Mouse (Mus musculus) urinary bladder, postnatal 4 days (tissue): ENCODE data around the gene Cdh5.

Experiments
- DNase-seq, 2 experiments: peaks; one replicate each; pipeline ENCODE4 v3.0.0; 2021 to 2022; ENCODE audit warnings: low spot score in 2 of 2

Cdh5 gene

DNA sequence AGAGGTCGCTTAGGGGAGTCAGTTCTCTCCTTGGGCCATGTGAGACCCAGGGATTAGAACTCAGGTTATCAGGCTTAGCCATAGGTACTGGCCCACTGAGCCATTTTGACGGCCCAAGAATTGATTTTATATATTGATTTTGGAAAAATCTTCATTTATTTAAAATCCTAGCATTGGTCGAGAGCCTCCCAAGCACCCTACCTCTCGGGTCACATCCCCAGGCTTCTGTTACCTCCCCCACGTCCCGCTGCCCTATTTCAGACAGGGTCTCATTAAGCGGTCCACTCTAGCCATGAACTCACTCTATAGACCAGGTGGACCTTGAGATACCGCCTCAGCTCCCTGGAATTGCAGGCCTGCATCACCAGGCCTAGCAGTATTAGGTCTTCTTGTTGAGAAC lies 33.1 kb downstream of the Cdh5 start:
- peak in 1 of 2 experiments; percentile 51 for DNase-seq

DNA sequence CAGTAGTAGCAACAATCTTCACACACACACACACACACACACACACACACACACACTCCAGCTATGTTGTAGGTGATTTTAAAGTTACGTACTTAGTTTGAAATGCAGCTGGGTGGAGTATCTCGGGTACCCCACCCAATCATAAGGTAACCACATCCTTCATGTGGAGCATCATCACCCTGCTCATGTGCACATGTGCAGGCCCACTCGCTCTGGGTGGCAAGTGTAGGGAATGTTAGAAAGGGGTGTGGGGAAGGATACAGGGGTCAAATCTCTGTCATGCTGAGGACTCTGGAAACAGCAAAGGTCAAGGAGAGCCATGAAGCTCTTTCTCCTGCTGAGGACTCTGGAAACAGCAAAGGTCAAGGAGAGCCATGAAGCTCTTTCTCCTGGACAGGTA lies 34.9 kb downstream of the Cdh5 start:
- DNase-seq, result peak in 1 of 2 experiments; percentile 23

DNA sequence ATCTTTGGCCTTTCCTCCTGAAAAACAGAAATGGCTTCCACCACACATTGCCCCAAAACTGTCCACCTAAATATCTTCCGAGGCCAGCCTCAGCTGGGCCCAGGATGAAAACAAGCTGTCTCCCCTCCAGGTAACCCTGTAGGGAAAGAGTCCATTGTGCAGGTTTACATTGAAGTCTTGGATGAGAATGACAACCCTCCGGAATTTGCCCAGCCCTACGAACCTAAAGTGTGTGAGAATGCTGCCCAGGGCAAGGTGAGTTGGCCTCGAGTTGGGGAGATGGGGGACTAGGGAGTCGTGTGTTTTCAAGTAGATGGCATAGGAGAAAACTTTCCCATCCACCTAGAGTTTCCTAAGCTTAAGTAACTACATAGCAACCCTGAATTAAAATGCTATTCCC lies 36.2 kb downstream of the Cdh5 start:
- peak in 1 of 2 experiments; percentile 52 for DNase-seq

DNA sequence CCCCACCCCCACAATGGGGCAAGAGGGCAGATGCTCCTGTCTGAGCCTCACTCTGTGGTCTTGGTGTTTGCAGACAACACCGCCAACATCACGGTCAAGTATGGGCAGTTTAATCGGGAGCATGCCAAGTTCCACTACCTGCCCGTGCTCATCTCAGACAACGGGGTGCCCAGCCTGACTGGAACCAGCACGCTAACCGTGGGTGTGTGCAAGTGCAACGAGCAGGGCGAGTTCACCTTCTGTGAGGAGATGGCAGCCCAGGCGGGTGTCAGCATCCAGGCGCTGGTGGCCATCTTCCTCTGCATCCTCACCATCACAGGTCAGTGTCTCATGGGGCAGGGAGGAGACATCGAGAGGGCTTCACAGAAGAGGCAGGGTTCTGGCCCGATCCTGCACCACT lies 39.2 kb downstream of the Cdh5 start:
- DNase-seq, result no peak

DNA sequence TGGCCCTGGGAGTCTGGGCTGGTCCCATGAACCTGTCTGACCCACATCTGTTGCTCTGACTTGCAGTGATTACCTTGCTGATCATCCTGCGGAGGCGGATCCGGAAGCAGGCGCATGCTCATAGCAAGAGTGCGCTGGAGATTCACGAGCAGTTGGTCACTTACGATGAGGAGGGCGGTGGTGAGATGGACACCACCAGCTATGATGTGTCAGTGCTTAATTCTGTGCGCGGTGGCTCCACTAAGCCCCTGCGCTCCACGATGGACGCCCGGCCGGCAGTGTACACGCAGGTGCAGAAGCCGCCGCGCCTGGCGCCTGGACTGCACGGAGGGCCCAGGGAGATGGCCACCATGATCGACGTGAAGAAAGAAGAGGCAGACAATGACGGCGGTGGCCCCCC lies 41.0 kb downstream of the Cdh5 start:
- DNase-seq, result no peak

DNA sequence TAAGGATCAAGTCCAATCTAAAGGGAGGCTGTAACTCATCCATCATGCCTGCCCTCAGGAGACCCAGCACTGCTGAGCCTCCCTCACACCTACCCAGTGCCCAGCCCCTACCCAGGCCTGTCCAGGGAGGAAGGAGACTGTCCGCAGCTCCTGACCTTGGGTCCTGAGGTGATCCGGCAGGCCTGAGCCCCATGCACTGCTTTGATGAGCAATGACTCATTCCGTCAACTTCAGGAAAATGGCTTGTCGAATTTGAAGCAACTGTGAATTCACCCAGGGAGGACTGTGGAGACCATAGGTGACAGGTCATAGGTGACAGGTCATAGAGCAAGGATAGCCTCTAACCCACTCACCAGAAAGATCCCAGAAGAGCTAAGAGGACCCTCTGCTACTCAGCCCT lies 42.0 kb downstream of the Cdh5 start:
- DNase-seq, result no peak

DNA sequence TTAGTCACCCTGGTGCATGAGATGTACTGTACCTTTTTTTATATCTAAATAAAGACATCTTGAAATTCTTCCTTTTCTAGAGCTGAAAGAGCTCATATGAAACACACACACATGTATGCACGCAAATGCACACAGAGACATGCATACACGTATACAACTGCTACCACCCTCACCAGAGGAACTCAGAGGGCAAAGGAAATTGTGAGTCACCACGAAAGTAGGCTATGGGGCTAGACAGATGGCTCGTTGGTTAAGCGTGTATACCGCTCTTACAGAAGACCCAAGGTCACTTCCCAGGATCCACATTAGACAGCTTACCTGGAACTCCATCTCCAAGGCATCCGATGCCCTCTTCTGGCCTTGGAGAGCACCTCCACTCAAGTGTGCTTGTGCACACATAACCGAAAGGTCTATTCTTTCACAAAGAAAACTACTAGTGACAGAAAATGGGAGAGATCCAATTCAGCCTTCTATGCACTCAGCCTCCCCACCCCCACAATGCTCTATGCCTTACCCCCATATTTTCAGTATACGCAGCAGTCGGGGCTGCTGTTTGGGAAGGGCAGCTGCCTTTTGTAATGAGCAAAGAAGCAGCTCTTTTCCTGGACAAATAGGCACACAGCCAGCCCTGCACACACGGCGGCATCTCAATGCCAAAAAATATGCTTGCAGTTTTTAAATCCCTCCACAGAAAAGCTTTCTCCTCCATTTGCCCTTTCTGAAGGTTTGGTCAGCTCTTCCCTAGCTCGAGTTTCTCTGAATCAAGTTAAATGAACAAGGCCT lies 43.2 kb downstream of the Cdh5 start:
- DNase-seq, result no peak

DNA sequence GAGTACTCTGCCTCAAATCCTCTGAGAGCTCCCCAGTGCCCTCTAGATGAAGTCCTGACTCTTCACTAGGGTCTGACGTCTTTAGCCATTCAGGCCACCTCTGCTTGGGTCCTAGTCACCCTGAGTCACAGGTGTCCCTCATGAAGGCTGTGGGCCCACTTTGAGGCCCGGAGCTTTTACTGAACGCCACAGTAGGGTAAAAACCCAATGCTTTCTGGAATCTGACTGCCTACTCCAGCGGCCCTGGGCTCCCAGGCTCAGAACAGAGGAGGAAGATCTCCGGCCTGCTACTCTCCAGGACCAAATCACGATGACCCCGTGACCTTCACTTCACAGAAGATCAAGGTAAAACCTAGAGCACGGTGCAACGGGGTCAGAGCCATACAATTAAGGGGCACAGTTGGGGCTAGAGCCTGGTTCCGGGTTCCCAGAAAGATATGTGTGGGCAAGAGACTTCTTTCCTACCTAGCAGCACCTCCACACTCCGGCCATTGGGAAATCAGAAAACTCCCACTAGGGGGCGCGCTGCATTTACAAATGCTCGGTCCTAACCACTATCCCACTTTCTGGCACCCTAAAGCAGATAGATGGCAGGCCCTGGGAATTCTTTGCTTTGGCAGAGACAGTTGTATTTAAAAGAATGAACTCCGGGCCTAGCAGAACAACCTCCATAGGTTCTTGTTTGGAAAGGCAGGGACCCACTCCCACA lies 44.7 kb downstream of the Cdh5 start:
- peak; percentile 70 to 85 for DNase-seq

DNA sequence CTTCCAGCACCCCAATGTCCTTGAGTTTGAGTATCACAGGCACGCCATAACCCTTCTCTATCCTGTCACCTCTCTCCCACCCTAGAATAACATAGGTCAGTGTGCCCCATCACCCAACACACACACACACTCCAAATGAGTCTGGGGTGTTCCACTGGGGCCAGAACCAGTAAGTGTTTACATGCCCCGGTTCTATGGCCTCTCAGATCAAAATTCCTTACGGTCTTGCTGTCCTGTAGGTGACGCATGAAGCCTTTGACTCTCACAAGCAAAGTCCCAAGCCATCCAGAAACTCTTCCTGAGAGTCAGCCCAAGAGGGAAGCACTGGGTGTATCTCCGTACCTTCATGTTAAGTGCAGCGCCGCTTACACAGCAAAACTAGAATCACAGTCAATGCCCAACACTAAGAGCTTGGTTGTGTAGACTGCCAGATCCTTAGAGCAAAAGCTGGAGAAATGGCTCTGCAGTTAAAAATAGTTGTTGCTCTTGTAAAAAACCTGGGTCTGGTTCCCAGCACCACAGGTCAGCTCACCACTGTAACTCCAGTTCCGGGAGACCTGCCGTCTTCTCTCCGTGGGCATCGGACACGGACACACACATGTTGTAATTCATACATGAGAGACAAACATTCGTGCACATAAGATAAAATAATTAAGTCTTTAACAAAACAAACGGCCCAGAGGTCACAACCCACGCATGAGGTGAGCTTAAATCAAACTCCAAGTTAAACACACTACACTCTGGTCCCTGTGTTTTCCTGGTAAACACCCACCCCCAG lies 45.5 kb downstream of the Cdh5 start:
- DNase-seq, result no peak

DNA sequence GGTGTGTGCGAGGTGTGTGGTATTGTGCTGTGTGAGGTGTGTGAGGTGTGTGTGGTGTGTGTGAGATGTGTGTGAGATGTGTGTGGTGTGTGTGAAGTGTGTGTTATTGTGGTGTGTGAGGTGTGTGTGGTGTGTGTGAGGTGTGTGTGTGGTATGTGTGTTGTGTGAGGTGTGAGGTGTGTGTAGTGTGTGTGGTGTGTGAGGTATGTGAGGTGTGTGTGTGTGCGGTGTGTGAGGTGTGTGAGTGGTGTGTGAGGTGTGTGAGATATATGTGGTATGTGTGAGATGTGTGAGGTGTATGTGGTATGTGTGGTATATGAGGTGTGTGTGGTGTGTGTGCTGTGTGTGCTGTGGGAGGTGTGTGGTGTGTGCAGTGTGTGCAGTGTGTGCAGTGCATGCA lies 46.5 kb downstream of the Cdh5 start:
- DNase-seq, result no peak

DNA sequence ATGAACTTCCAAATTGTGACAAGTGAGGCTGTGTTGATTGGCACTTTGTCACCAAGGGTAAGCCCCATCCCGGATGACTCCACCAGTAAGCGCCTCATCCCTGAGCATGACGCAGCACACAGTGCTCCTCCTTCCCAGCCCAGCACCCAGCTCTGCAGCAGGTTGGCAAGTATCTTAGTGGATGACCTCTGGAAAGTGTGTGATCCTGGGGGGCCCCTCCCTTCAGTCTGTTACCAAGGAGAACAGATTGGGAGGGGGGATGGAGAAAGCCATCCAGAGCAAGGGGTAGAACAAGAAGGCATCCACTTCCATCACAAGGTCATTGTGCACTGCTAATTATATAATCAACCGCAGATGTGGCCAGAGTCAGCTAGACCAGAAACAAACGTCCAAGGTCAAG lies 59.3 kb downstream of the Cdh5 start:
- DNase-seq, result no peak

DNA sequence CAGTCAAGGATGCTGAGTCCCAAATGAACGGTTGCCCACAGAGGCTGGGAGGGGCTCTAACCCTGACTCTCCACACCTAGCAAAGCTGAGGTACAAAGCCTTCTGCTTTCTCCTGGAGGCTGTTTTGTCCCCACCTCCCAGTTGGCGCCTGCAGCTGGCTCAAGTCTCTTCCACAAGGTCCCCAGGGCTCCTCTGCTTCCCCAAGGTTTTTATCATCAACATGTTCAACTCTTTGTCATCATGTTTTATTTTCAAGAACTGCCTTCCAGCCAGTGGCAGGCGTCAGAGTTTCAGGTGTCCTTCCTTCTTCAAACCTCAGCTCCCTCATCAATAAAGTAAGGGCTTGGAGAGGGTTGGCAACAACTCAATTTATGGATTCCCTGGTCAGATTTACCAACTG lies 68.0 kb downstream of the Cdh5 start:
- no peak for DNase-seq

DNA sequence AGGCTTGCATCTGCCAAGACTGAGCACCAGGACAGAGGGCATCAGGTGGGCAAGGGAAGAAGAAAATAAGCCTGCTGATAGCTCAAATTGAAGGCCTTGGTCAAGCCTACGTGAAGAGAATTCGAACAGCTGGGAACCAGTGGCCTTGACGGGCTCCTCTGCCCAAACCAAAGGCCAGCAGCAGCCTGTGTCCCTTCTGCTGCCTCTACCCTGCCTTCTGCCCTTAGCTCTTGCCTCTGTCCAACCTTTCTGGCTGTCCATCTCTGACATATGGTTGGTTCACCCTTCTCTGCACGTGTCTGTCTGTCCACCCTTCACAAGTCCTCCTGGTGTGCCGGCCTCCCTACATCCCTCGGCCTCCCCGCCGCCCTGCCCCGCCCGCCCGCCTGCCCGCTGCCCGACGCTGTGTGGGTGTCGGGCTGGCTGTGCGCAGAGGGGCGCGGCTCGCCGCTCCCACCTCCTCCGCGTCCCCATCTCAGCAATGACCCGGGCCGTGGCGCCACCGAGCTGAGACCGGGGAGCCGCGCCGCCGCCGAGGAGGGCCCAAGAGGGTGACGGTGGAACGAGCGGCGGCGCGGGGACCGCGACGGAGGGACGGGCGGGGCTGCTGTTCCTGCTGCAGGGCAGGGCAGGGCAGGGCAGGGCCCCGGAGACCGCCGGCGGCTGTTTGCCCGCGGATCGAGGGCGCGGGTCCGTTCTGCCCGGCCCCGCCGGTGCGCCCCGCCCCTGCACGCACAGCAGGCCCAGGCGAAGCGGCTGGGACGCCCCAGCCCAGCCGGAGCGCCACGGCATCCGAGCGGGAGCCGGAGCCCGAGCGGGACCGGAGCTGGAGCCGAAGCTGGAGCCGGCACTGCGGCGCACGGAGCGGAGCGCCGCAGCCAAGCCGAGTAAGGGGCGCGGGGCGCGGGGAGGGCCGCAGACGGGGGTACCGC lies 69.0 kb downstream of the Cdh5 start, which contains the start of gene Bean1:
TSS of gene Bean1 (plus strand) at position 325 of the 932 bp plus-strand sequence.
- peak in 1 of 2 experiments; percentile 28 for DNase-seq

DNA sequence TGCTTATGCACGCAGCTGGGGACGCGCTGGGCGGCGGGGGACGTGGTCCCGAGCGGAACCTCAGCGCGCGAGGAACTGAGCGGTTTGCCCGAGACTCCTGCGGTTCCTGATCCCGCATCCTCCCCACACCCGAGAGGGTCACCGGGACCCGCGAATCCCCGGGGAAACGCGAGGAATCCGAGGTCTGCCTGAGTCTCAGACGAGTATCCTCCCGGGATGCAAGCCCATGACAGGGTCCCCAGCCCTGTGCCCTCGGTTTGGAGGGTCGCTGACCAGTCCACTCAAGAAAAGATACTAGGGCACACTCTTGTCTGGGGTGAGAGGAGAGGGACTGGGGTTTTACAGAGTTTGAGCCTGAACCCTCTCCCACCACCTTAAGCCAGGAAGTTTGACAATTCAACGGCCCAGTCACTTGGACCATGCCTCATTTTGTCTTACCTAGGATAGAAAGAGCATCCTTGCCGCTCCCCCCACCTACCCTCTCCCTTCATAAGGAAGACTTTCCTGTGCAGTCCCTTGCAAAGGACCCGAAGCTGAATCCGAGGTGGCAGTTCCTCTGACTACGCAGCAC lies 69.7 kb downstream of the Cdh5 start:
- DNase-seq, result no peak

DNA sequence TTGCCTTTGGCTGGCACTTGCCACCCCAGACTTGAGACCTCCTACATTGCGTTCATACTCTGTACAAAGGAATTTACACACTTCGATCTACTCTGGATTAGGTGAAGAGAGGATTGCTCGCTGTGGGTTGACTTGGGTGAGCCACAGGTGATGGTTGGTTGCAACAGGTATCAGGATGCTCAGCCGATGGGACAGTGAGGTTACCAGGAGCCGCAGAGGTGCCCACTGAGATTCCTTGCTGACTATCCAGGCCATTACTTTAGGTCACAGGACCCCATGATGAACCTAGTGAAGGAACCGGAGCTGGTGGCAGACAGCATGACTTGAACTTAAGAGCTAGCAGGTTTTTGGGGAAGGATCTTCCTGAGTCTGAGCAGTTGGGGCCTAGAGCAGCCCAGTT lies 71.0 kb downstream of the Cdh5 start:
- DNase-seq, result no peak

DNA sequence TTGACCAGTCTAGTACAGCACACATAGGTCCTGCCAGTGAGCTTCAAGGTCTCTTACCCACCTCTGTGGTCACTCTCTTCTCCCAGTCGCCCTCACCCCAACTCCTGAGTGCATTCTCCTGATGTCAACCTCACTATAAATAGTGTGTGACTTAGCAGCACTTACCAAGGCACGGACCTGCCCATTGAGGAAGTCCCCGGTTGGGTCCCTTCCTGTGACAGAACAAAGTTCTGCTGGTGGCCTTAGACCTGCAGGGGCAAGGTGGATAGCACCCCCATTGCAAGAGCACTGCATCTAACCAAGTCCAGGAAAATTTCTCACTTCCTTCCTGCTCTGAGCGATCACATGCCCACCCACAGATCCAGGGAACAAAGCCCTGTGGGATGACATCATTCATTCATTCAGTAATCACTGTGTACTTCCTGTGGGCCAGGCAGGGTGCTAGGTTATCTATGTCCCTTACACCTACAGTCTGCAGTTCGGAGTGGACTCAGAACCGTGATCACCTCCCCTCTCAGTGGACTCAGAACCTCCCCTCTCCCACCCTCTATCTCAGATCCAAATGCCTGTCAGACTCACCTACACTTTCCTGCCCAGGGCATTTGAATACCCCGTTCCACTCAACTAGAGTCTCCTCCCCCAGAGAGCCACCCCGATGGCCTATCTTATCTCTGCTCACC lies 74.6 kb downstream of the Cdh5 start:
- no peak for DNase-seq

DNA sequence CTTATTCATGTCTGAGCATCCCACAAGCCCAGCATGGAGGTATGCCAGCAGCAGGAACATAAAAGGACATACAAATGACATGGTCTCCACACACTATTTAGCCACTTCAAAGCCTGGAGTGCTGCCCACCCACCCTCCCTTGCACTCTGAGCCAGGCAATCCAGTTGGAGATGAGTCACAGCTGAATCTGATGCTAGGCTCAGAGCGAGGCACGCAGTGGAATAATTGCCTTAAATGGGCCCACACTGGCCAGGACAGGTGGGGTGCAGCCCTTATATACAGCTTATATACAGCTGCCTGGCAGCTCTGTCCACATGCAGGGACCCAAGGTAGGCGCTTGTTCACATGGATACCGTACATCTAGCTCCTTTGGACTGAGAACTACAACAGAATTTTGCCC lies 75.6 kb downstream of the Cdh5 start:
- no peak for DNase-seq

DNA sequence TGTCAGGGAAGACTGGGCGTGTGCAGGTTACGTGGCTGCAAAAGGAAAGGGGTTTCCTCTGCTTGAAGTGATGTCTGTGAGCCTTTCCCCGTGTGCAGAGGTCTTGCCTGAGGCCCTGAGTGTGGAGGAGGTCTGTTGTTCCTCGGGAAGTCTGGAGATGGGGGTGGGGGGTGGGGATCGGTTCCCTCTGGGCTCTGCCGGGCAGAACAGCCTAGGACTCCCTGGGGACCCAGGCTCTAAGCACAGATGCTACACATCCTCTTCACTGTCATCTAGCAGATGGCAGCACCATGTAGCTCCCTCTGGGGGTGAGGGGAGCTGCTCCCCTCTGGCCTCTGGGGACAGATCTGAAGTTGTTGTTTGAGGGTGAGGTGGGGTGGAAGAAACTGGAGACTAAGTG lies 83.5 kb downstream of the Cdh5 start:
- DNase-seq, result no peak

DNA sequence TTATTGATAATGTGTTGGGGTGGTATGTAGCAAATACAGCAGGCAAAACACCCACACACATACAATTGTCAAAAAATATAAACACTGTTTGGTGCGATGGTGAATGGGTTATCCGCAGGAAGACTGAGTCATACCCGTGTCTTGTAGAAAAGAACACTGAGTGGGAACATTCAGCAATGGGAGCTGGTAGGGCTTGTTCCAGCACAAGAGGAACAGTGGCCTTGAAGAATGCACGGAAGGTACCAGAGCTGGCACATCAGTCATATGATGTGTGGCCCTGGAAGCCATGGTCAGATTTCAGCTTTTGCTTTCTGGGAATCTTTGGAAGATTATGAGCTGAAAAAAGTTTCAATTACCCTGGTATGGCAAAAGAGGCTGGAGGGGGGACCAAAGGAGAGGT lies 85.4 kb downstream of the Cdh5 start:
- DNase-seq, result no peak

DNA sequence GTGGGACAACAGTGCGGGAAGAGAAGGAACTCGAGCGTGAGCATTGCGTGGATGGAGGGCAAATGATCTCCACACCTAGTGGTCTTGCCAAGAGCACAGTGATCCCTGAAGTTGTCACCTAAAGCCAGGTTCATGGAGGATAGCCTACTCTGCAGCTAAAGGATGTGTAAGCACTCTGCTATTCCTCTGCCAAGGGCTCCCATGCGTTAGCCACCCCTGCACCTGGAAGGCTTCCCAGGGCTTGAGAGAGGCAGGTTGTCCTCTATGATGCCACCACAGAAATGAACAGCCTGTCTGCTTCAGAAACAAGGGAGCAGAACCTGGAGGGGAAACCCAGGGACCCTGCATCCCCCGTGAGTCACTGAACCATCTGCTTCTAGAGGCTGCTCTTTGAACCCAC lies 86.2 kb downstream of the Cdh5 start:
- no peak for DNase-seq

DNA sequence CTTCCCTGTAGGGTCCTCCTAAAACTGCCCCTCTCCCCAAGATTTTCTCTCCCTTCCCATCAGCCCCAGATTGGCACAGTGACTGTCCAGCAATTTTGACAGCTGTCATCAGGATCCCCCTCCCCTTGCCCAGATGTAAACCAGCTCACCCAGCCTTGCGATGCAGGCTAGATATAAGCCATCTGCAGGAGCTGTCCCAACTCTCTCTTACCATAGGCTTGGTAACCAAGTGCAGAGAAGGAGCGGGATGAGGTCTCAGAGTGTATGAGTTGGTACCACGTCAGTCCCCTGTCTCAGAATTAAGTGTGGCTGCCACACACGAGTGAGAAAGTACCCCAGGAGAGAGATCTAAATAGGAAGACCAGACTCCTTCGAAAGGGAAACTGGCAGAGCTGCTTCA lies 87.0 kb downstream of the Cdh5 start:
- DNase-seq, result no peak
